Mouse (Mus musculus): ENCODE measurements around the gene Olfr703. TPM values are rescaled to one million over a fixed set of nuclear protein-coding genes. Genes with fewer than 3 reads are reported as not detected.

The Olfr703 gene
- polyA plus RNA-seq (2014; fragmentation: Illumina TruSeq; extraction: RNeasy Lipid Tissue Mini Kit (QIAGEN cat#74804); ENCODE audit: low read depth, low replicate concordance) = not detected

GRCm38 (mm10) chr7:106843060-106843459, at the start of gene Olfr703:
Gene Olfr703 (plus strand): TSS chr7:106843360.

GRCm38 (mm10) chr7:106808734-106809133, 34.4 kb upstream of the Olfr703 start, which contains the start of gene Olfr700:
Gene Olfr700 (minus strand): TSS chr7:106808834.

GRCm38 (mm10) chr7:106813829-106814228, 29.3 kb upstream of the Olfr703 start, which contains the start of gene Olfr701:
Gene Olfr701 (plus strand): TSS chr7:106814129.

GRCm38 (mm10) chr7:106833793-106834192, 9.4 kb upstream of the Olfr703 start, which contains the start of gene Olfr702:
Gene Olfr702 (minus strand): TSS chr7:106833893.

GRCm38 (mm10) chr7:106862885-106863284, 19.7 kb downstream of the Olfr703 start, which contains the start of gene Olfr704:
Gene Olfr704 (plus strand): TSS chr7:106863185.

GRCm38 (mm10) chr7:106876791-106877190, 33.6 kb downstream of the Olfr703 start, which contains the start of gene Olfr705:
Gene Olfr705 (minus strand): TSS chr7:106876891.

GRCm38 (mm10) chr7:106888062-106888461, 44.9 kb downstream of the Olfr703 start, which contains the start of gene Olfr706:
Gene Olfr706 (minus strand): TSS chr7:106888162.

Other genes starting within 250 kb of the Olfr703 start
- not detected for gene Olfr693, start 162.8 kb upstream of the Olfr703 start, polyA plus RNA-seq (2014; fragmentation: Illumina TruSeq; extraction: RNeasy Lipid Tissue Mini Kit (QIAGEN cat#74804); ENCODE audit: low read depth, low replicate concordance)
- gene Olfr694, start 151.5 kb upstream of the Olfr703 start, polyA plus RNA-seq (2014; fragmentation: Illumina TruSeq; extraction: RNeasy Lipid Tissue Mini Kit (QIAGEN cat#74804); ENCODE audit: low read depth, low replicate concordance) = not detected
- gene Olfr695, start 127.0 kb upstream of the Olfr703 start, polyA plus RNA-seq (2014; fragmentation: Illumina TruSeq; extraction: RNeasy Lipid Tissue Mini Kit (QIAGEN cat#74804); ENCODE audit: low read depth, low replicate concordance) = not detected
- not detected for gene Olfr697, start 100.9 kb upstream of the Olfr703 start, polyA plus RNA-seq (2014; fragmentation: Illumina TruSeq; extraction: RNeasy Lipid Tissue Mini Kit (QIAGEN cat#74804); ENCODE audit: low read depth, low replicate concordance)
- gene Olfr698, start 88.0 kb upstream of the Olfr703 start, polyA plus RNA-seq (2014; fragmentation: Illumina TruSeq; extraction: RNeasy Lipid Tissue Mini Kit (QIAGEN cat#74804); ENCODE audit: low read depth, low replicate concordance) = not detected
- gene Olfr699, start 50.2 kb upstream of the Olfr703 start, polyA plus RNA-seq (2014; fragmentation: Illumina TruSeq; extraction: RNeasy Lipid Tissue Mini Kit (QIAGEN cat#74804); ENCODE audit: low read depth, low replicate concordance) = not detected
- gene Olfr700, start 34.5 kb upstream of the Olfr703 start, polyA plus RNA-seq (2014; fragmentation: Illumina TruSeq; extraction: RNeasy Lipid Tissue Mini Kit (QIAGEN cat#74804); ENCODE audit: low read depth, low replicate concordance) = not detected
- not detected for gene Olfr701, start 29.2 kb upstream of the Olfr703 start, polyA plus RNA-seq (2014; fragmentation: Illumina TruSeq; extraction: RNeasy Lipid Tissue Mini Kit (QIAGEN cat#74804); ENCODE audit: low read depth, low replicate concordance)
- not detected for gene Olfr702, start 9.5 kb upstream of the Olfr703 start, polyA plus RNA-seq (2014; fragmentation: Illumina TruSeq; extraction: RNeasy Lipid Tissue Mini Kit (QIAGEN cat#74804); ENCODE audit: low read depth, low replicate concordance)
- not detected for gene Olfr704, start 19.8 kb downstream of the Olfr703 start, polyA plus RNA-seq (2014; fragmentation: Illumina TruSeq; extraction: RNeasy Lipid Tissue Mini Kit (QIAGEN cat#74804); ENCODE audit: low read depth, low replicate concordance)
- not detected for gene Olfr705, start 33.5 kb downstream of the Olfr703 start, polyA plus RNA-seq (2014; fragmentation: Illumina TruSeq; extraction: RNeasy Lipid Tissue Mini Kit (QIAGEN cat#74804); ENCODE audit: low read depth, low replicate concordance)
- gene Olfr706, start 44.8 kb downstream of the Olfr703 start, polyA plus RNA-seq (2014; fragmentation: Illumina TruSeq; extraction: RNeasy Lipid Tissue Mini Kit (QIAGEN cat#74804); ENCODE audit: low read depth, low replicate concordance) = not detected
- not detected for gene Olfr707, start 57.9 kb downstream of the Olfr703 start, polyA plus RNA-seq (2014; fragmentation: Illumina TruSeq; extraction: RNeasy Lipid Tissue Mini Kit (QIAGEN cat#74804); ENCODE audit: low read depth, low replicate concordance)
- not detected for gene Olfr1532-ps1, start 64.6 kb downstream of the Olfr703 start, polyA plus RNA-seq (2014; fragmentation: Illumina TruSeq; extraction: RNeasy Lipid Tissue Mini Kit (QIAGEN cat#74804); ENCODE audit: low read depth, low replicate concordance)
- not detected for gene Olfr709-ps1, start 88.9 kb downstream of the Olfr703 start, polyA plus RNA-seq (2014; fragmentation: Illumina TruSeq; extraction: RNeasy Lipid Tissue Mini Kit (QIAGEN cat#74804); ENCODE audit: low read depth, low replicate concordance)
- not detected for gene Olfr710, start 105.0 kb downstream of the Olfr703 start, polyA plus RNA-seq (2014; fragmentation: Illumina TruSeq; extraction: RNeasy Lipid Tissue Mini Kit (QIAGEN cat#74804); ENCODE audit: low read depth, low replicate concordance)
- gene Olfr6, start 120.6 kb downstream of the Olfr703 start, polyA plus RNA-seq (2014; fragmentation: Illumina TruSeq; extraction: RNeasy Lipid Tissue Mini Kit (QIAGEN cat#74804); ENCODE audit: low read depth, low replicate concordance) = not detected
- not detected for gene Olfr711, start 132.1 kb downstream of the Olfr703 start, polyA plus RNA-seq (2014; fragmentation: Illumina TruSeq; extraction: RNeasy Lipid Tissue Mini Kit (QIAGEN cat#74804); ENCODE audit: low read depth, low replicate concordance)
- gene Olfr2, start 162.7 kb downstream of the Olfr703 start, polyA plus RNA-seq (2014; fragmentation: Illumina TruSeq; extraction: RNeasy Lipid Tissue Mini Kit (QIAGEN cat#74804); ENCODE audit: low read depth, low replicate concordance) = not detected
- not detected for gene Olfr713, start 187.8 kb downstream of the Olfr703 start, polyA plus RNA-seq (2014; fragmentation: Illumina TruSeq; extraction: RNeasy Lipid Tissue Mini Kit (QIAGEN cat#74804); ENCODE audit: low read depth, low replicate concordance)
- gene Olfr714, start 227.6 kb downstream of the Olfr703 start, polyA plus RNA-seq (2014; fragmentation: Illumina TruSeq; extraction: RNeasy Lipid Tissue Mini Kit (QIAGEN cat#74804); ENCODE audit: low read depth, low replicate concordance) = not detected
- not detected for gene Olfr17, start 249.9 kb downstream of the Olfr703 start, polyA plus RNA-seq (2014; fragmentation: Illumina TruSeq; extraction: RNeasy Lipid Tissue Mini Kit (QIAGEN cat#74804); ENCODE audit: low read depth, low replicate concordance)